Mouse (Mus musculus) MEL (cell line): ENCODE data around the gene St6galnac3.

ENCODE experiments used
- CTCF ChIP-seq, 3 experiments: IDR thresholded peaks in 2 of 3; conservative IDR thresholded peaks in 1 of 3; 2 replicates each; pipeline ENCODE4 v1.5.1; 2011 to 2012; ENCODE audit warnings: low read length in 3 of 3, low read depth in 2 of 3, mild to moderate bottlenecking in 2 of 3, improper control_type of control experiment in 1 of 3, inconsistent platforms in 1 of 3, mixed read lengths in 1 of 3, moderate library complexity in 1 of 3; ENCODE audit not compliant: control insufficient read depth in 1 of 3, insufficient read depth in 1 of 3, poor library complexity in 1 of 3, severe bottlenecking in 1 of 3
- ELF1 ChIP-seq: IDR thresholded peaks from 2 replicates; pipeline ENCODE4 v1.6.1; 2014; ENCODE audit warnings: low read depth, mild to moderate bottlenecking, inconsistent platforms, low read length, improper control_type of control experiment, moderate library complexity
- MAX ChIP-seq: IDR thresholded peaks from 2 replicates; pipeline ENCODE4 v1.6.1; 2011; ENCODE audit warnings: low read length, improper control_type of control experiment
- NRF1 ChIP-seq: IDR thresholded peaks from 2 replicates; pipeline ENCODE4 v1.6.1; 2014; ENCODE audit warnings: low read depth, mild to moderate bottlenecking, inconsistent platforms, low read length, improper control_type of control experiment, moderate library complexity; ENCODE audit not compliant: poor library complexity, insufficient read depth, severe bottlenecking

- no peak for TF ChIP-seq CTCF (IDR thresholded peaks at IDR 0.05 in 2 of 3, conservative IDR thresholded peaks at IDR 0.05 in 1 of 3; ENCODE audit: control insufficient read depth in 1 of 3, insufficient read depth in 1 of 3, low read depth in 2 of 3, low read length in 3 of 3, poor library complexity in 1 of 3, severe bottlenecking in 1 of 3)
- no peak for TF ChIP-seq NRF1
- TF ChIP-seq ELF1, result no peak
- TF ChIP-seq MAX, result no peak
Observed at GRCm38 (mm10) chr3:153692978-153693377, 32.0 kb downstream of the St6galnac3 start.
